In the genomic region with DNA sequence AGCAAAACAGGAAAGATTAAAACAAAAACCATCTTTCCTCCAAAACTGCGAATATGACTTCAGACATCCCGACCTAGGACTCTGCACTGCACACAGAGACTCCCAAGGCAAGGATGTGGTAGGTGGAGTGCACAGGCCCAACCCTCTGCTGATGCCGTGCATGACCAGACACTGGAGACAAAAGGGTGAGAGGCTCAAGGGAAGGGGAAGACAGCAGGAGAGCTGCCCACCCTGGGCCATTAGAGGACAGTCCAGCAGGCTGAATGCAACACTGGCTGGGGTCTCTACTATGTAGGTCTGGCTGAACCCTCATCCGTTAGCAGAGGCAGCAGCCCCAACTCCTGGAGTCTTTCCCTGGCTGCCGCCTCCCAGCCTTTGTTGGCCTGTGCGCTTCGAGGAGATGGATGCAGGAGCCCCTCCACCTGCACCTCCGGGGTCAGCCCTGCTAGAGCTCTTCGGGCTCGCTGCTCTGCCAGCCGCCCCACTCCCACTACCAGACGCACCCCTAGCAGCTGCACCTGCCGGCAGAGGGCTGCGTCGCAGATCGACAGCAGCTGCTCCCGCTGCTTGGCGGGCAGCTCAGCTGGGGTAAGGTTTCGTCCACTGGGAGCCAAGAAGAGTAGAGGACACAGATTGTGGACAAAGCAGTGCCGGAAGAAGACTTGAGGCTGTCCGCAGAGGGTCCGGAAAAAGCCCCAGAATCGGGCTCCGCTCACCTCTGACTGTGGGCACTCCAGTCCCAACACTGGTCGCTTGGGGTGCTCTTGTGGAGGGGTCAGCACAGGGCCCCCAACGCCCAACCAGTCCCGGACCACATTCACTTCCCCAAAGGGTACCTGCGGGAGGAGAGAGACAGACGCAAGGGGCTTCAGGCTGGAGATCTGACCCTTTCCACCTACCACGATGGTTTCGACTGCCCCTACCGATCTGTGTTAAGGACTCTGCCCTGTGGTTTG, we compare ENCODE assay signal across 11 mouse cellular contexts. TPM values are rescaled to one million over a fixed set of nuclear protein-coding genes. Genes with fewer than 3 reads are reported as not detected.
A peak's percentile ranks its signal among the peaks of the same experiment; 100 is the strongest.
DNase-seq lines count a peak whose midpoint lies in the region; ATAC-seq lines count a peak whose summit lies in the region.
"Had no signal": no experiment of that assay in that cellular context is flagged by ENCODE, and none has a peak within 500 bp of the region (broad histone marks: within the 10 kb centered on the region; RNA-seq: fewer than 3 reads in every experiment).

No protein-coding gene starts in this region.

- H3K27me3 ChIP-seq in forebrain, embryonic 13.5 days: peaks cover 23% of the 10 kb centered on the region
- peaks cover 52% of the 10 kb centered on the region for H3K27me3 ChIP-seq in limb, embryonic 10.5 days (ENCODE audit: low read depth, poor library complexity, severe bottlenecking)
- H3K27me3 ChIP-seq in neural tube, embryonic 13.5 days: no peaks in the 10 kb centered on the region
- H3K27me3 ChIP-seq: CH12.LX had no signal

- intact Hi-C loops in left cerebral cortex, postnatal 4 days (cut with DNase I): no loop called here
- intact Hi-C loops in heart, postnatal 36 days (cut with DNase I): no loop called here

- no peaks in the 10 kb centered on the region for H3K9me3 ChIP-seq in forebrain, embryonic 13.5 days (replicated peaks)
- no peaks in the 10 kb centered on the region for H3K9me3 ChIP-seq in limb, embryonic 10.5 days (replicated peaks)
- H3K9me3 ChIP-seq in neural tube, embryonic 13.5 days: no peaks in the 10 kb centered on the region

- DNase-seq in left cerebral cortex, postnatal 4 days: peak; percentile 43
- DNase-seq in left cerebral cortex, adult 18-20 months (ENCODE audit: low spot score in 2 of 2): no peak
- no peak for DNase-seq in limb, embryonic 10.5 days (ENCODE audit: low spot score)
- DNase-seq in heart, postnatal 36 days: no peak
- no peak for DNase-seq in spleen, postnatal 4 days (ENCODE audit: low spot score in 2 of 2)
- DNase-seq: cerebellum, adult 18-20 months; lung, postnatal 36 days had no signal

- ATAC-seq in forebrain, embryonic 13.5 days: peak; percentile 65; the same call in 1 of the 2 replicates
- peak; percentile 60 for ATAC-seq in neural tube, embryonic 13.5 days (ENCODE audit: low read depth)
- ATAC-seq in granulocyte monocyte progenitor cell, adult 5-6 weeks (replicated peaks; ENCODE audit: poor library complexity, severe bottlenecking): no peak

- no peaks in the 10 kb centered on the region for H3K36me3 ChIP-seq in forebrain, embryonic 13.5 days (ENCODE audit: poor library complexity, severe bottlenecking)
- H3K36me3 ChIP-seq in limb, embryonic 10.5 days: 0 out of 2 replicates have a peak, but pooled peaks cover 2% of the 10 kb centered on the region
- 0 out of 2 replicates have a peak, but pooled peaks cover 4% of the 10 kb centered on the region for H3K36me3 ChIP-seq in neural tube, embryonic 13.5 days

- WGBS in forebrain, embryonic 13.5 days: 19% methylated on average over 32 of the region's 32 CpGs
- 28% methylated on average over 32 of the region's 32 CpGs for WGBS in limb, embryonic 10.5 days
- WGBS in neural tube, embryonic 13.5 days: 18% methylated on average over 32 of the region's 32 CpGs

- H3K9ac ChIP-seq in forebrain, embryonic 13.5 days: peak overlapping the region; percentile 50; the same call in 1 of the 2 replicates
- peak overlapping the region; percentile 58 for H3K9ac ChIP-seq in neural tube, embryonic 13.5 days

- peak overlapping the region; percentile 32 for H3K4me2 ChIP-seq in forebrain, embryonic 13.5 days
- peak overlapping the region; percentile 39 for H3K4me2 ChIP-seq in neural tube, embryonic 13.5 days

- peaks cover 13% of the 10 kb centered on the region for H3K4me1 ChIP-seq in forebrain, embryonic 13.5 days
- H3K4me1 ChIP-seq in limb, embryonic 10.5 days: peaks cover 17% of the 10 kb centered on the region
- H3K4me1 ChIP-seq in neural tube, embryonic 13.5 days (replicated peaks): peaks cover 27% of the 10 kb centered on the region

- H3K27ac ChIP-seq in forebrain, embryonic 13.5 days: no peak overlapping the region
- H3K27ac ChIP-seq in limb, embryonic 10.5 days: 0 out of 2 replicates have a peak overlapping the region, but pooled peaks have one; percentile 19
- peak overlapping the region; percentile 70 for H3K27ac ChIP-seq in neural tube, embryonic 13.5 days (replicated peaks)

- H3K4me3 ChIP-seq in forebrain, embryonic 13.5 days: no peak overlapping the region
- peak overlapping the region; percentile 16; the same call in 1 of the 2 replicates for H3K4me3 ChIP-seq in limb, embryonic 10.5 days
- H3K4me3 ChIP-seq in neural tube, embryonic 13.5 days: peak overlapping the region; percentile 9

RNA-seq across cellular contexts. Expression of a gene that starts 11.2 kb away (rescaled TPM):
- total RNA-seq in left cerebral cortex, postnatal 4 days (2021): 10 to 100 TPM; 26.4 to 27.4 TPM
- total RNA-seq in left cerebral cortex, adult 18-20 months (2021): 10 to 100 TPM; 21.8 to 22.6 TPM
- polyA plus RNA-seq in forebrain, embryonic 13.5 days (2015; fragmentation: Nextera tagmentation; extraction: Ambion mirVana): 24.4 and 27.3 TPM in 2 replicates
- polyA plus RNA-seq in limb, embryonic 10.5 days (2016; fragmentation: Nextera tagmentation; extraction: Ambion mirVana): 16.2 and 16.8 TPM in 2 replicates
- 36.1 and 41.0 TPM in 2 replicates for polyA plus RNA-seq in neural tube, embryonic 13.5 days (2015; fragmentation: Nextera tagmentation; extraction: Ambion mirVana)
- total RNA-seq in granulocyte monocyte progenitor cell, adult 5-6 weeks (2014; fragmentation: Nextera tagmentation): 3.3 and 4.7 TPM in 2 replicates
- total RNA-seq in granulocyte monocyte progenitor cell, adult 5-6 weeks (2017): 1.8 and 4.0 TPM in 2 replicates
- 10 to 100 TPM; 13.2 to 15.7 TPM for total RNA-seq in heart, postnatal 36 days (2021)
